Mouse (Mus musculus): ENCODE data around the gene Vnn3. TPM values are rescaled to one million over a fixed set of nuclear protein-coding genes. Genes with fewer than 3 reads are reported as not detected.

Vnn3 gene
- polyA plus RNA-seq (2014; fragmentation: Nextera tagmentation; extraction: Ambion mirVana), result 0.09 TPM in 1 of 2 replicates, not detected in the other

- H3K27ac ChIP-seq (ENCODE audit: low read depth, low read length), result no peak within 1 kb of the TSS
- no peak within 1 kb of the TSS for H3K4me3 ChIP-seq (ENCODE audit: low read depth, low read length)
- H3K4me2 ChIP-seq (replicated peaks; ENCODE audit: low read depth, low read length), result no peak within 1 kb of the TSS
- no peak for ATAC-seq (ENCODE audit: low FRiP score)
- no peaks in the 10 kb centered on the region for H3K4me1 ChIP-seq (replicated peaks; ENCODE audit: control insufficient read depth, insufficient read depth, low read length)
- no peaks in the 10 kb centered on the region for H3K9me3 ChIP-seq (ENCODE audit: control insufficient read depth, low read length)
- DNase-seq (ENCODE audit: low spot score), result no peak
- no peaks in the 10 kb centered on the region for H3K36me3 ChIP-seq (ENCODE audit: control insufficient read depth, insufficient read depth, low read length)
- WGBS, result 92% methylated on average over 4 of the region's 4 CpGs
- no peak within 1 kb of the TSS for H3K9ac ChIP-seq (ENCODE audit: low read depth, low read length)
- H3K27me3 ChIP-seq (ENCODE audit: control insufficient read depth, insufficient read depth, low read length), result no peaks in the 10 kb centered on the region
These were observed at the start of gene Vnn3 for GRCm38 (mm10) chr10:23851228-23851912. Vnn3 (plus strand) TSS chr10:23851462.

- Histone ChIP-seq H3K36me3 (ENCODE audit: control insufficient read depth, insufficient read depth, low read length) (no peaks in the 10 kb centered on the region; the same call in 1 of the 2 replicates), H3K9me3 (ENCODE audit: control insufficient read depth, low read length) (no peaks in the 10 kb centered on the region), H3K4me1 (replicated peaks; ENCODE audit: control insufficient read depth, insufficient read depth, low read length) (no peaks in the 10 kb centered on the region), H3K4me2 (replicated peaks; ENCODE audit: low read depth, low read length) (no peak overlapping the region), H3K4me3 (ENCODE audit: low read depth, low read length) (no peak overlapping the region), H3K27ac (ENCODE audit: low read depth, low read length) (no peak overlapping the region), H3K27me3 (ENCODE audit: control insufficient read depth, insufficient read depth, low read length) (no peaks in the 10 kb centered on the region), H3K9ac (ENCODE audit: low read depth, low read length) (no peak overlapping the region)
- DNase-seq (ENCODE audit: low spot score) (no peak), ATAC-seq (ENCODE audit: low FRiP score) (no peak)
- 68% methylated on average over 3 of the region's 3 CpGs for WGBS
These were observed 48.4 kb upstream of the Vnn3 start for GRCm38 (mm10) chr10:23802911-23803310.

- no peak overlapping the region for H3K4me3 ChIP-seq (ENCODE audit: low read depth, low read length)
- no peaks in the 10 kb centered on the region; the same call in 1 of the 2 replicates for H3K36me3 ChIP-seq (ENCODE audit: control insufficient read depth, insufficient read depth, low read length)
- WGBS, result 58% methylated on average over 3 of the region's 3 CpGs
- DNase-seq (ENCODE audit: low spot score) (no peak), ATAC-seq (ENCODE audit: low FRiP score) (no peak)
- no peak overlapping the region for H3K9ac ChIP-seq (ENCODE audit: low read depth, low read length)
- no peaks in the 10 kb centered on the region for H3K4me1 ChIP-seq (replicated peaks; ENCODE audit: control insufficient read depth, insufficient read depth, low read length)
- no peak overlapping the region for H3K27ac ChIP-seq (ENCODE audit: low read depth, low read length)
- H3K27me3 ChIP-seq (ENCODE audit: control insufficient read depth, insufficient read depth, low read length), result no peaks in the 10 kb centered on the region
- H3K4me2 ChIP-seq (replicated peaks; ENCODE audit: low read depth, low read length), result no peak overlapping the region
- H3K9me3 ChIP-seq (ENCODE audit: control insufficient read depth, low read length), result no peaks in the 10 kb centered on the region
These were observed 46.6 kb upstream of the Vnn3 start for GRCm38 (mm10) chr10:23804665-23805064.

GRCm38 (mm10) chr10:23806201-23806600, 45.1 kb upstream of the Vnn3 start:
- Histone ChIP-seq H3K9ac (ENCODE audit: low read depth, low read length) (no peak overlapping the region), H3K4me1 (replicated peaks; ENCODE audit: control insufficient read depth, insufficient read depth, low read length) (no peaks in the 10 kb centered on the region), H3K36me3 (ENCODE audit: control insufficient read depth, insufficient read depth, low read length) (no peaks in the 10 kb centered on the region), H3K9me3 (ENCODE audit: control insufficient read depth, low read length) (no peaks in the 10 kb centered on the region), H3K4me3 (ENCODE audit: low read depth, low read length) (no peak overlapping the region), H3K4me2 (replicated peaks; ENCODE audit: low read depth, low read length) (no peak overlapping the region), H3K27me3 (ENCODE audit: control insufficient read depth, insufficient read depth, low read length) (no peaks in the 10 kb centered on the region), H3K27ac (ENCODE audit: low read depth, low read length) (no peak overlapping the region)
- DNase-seq (ENCODE audit: low spot score) (no peak), ATAC-seq (ENCODE audit: low FRiP score) (no peak)
- WGBS, result 26% methylated on average over 4 of the region's 4 CpGs

GRCm38 (mm10) chr10:23811635-23812437, 39.4 kb upstream of the Vnn3 start:
- WGBS, result 81% methylated on average over 8 of the region's 12 CpGs
- no peaks in the 10 kb centered on the region for H3K27me3 ChIP-seq (ENCODE audit: control insufficient read depth, insufficient read depth, low read length)
- DNase-seq (ENCODE audit: low spot score) (peak; percentile 80), ATAC-seq (ENCODE audit: low FRiP score) (peak; percentile 29; the same call in 1 of the 2 replicates)
- H3K4me2 ChIP-seq (replicated peaks; ENCODE audit: low read depth, low read length), result no peak overlapping the region
- no peaks in the 10 kb centered on the region for H3K36me3 ChIP-seq (ENCODE audit: control insufficient read depth, insufficient read depth, low read length)
- H3K9ac ChIP-seq (ENCODE audit: low read depth, low read length), result no peak overlapping the region
- H3K4me3 ChIP-seq (ENCODE audit: low read depth, low read length), result no peak overlapping the region
- no peak overlapping the region for H3K27ac ChIP-seq (ENCODE audit: low read depth, low read length)
- H3K4me1 ChIP-seq (replicated peaks; ENCODE audit: control insufficient read depth, insufficient read depth, low read length), result no peaks in the 10 kb centered on the region
- no peaks in the 10 kb centered on the region for H3K9me3 ChIP-seq (ENCODE audit: control insufficient read depth, low read length)

GRCm38 (mm10) chr10:23812438-23812759, 38.9 kb upstream of the Vnn3 start:
- no peaks in the 10 kb centered on the region for H3K9me3 ChIP-seq (ENCODE audit: control insufficient read depth, low read length)
- H3K27ac ChIP-seq (ENCODE audit: low read depth, low read length), result no peak overlapping the region
- DNase-seq (ENCODE audit: low spot score), result no peak
- H3K36me3 ChIP-seq (ENCODE audit: control insufficient read depth, insufficient read depth, low read length), result no peaks in the 10 kb centered on the region
- no peak overlapping the region for H3K4me2 ChIP-seq (replicated peaks; ENCODE audit: low read depth, low read length)
- H3K4me3 ChIP-seq (ENCODE audit: low read depth, low read length), result no peak overlapping the region
- H3K27me3 ChIP-seq (ENCODE audit: control insufficient read depth, insufficient read depth, low read length), result no peaks in the 10 kb centered on the region
- H3K9ac ChIP-seq (ENCODE audit: low read depth, low read length), result no peak overlapping the region
- peak; percentile 15; the same call in 1 of the 2 replicates for ATAC-seq (ENCODE audit: low FRiP score)
- H3K4me1 ChIP-seq (replicated peaks; ENCODE audit: control insufficient read depth, insufficient read depth, low read length), result no peaks in the 10 kb centered on the region

- Histone ChIP-seq H3K27me3 (ENCODE audit: control insufficient read depth, insufficient read depth, low read length) (no peaks in the 10 kb centered on the region), H3K27ac (ENCODE audit: low read depth, low read length) (no peak overlapping the region), H3K4me2 (replicated peaks; ENCODE audit: low read depth, low read length) (no peak overlapping the region), H3K4me1 (replicated peaks; ENCODE audit: control insufficient read depth, insufficient read depth, low read length) (no peaks in the 10 kb centered on the region), H3K9me3 (ENCODE audit: control insufficient read depth, low read length) (no peaks in the 10 kb centered on the region), H3K36me3 (ENCODE audit: control insufficient read depth, insufficient read depth, low read length) (no peaks in the 10 kb centered on the region), H3K4me3 (ENCODE audit: low read depth, low read length) (no peak overlapping the region), H3K9ac (ENCODE audit: low read depth, low read length) (no peak overlapping the region)
- DNase-seq (ENCODE audit: low spot score) (peak; percentile 16), ATAC-seq (ENCODE audit: low FRiP score) (peak; percentile 66)
- 56% methylated on average over 11 of the region's 11 CpGs for WGBS
These were observed 38.2 kb upstream of the Vnn3 start for GRCm38 (mm10) chr10:23812852-23813766.

- 75% methylated on average over 1 of the region's 1 CpGs for WGBS
- Histone ChIP-seq H3K27me3 (ENCODE audit: control insufficient read depth, insufficient read depth, low read length) (no peaks in the 10 kb centered on the region), H3K9me3 (ENCODE audit: control insufficient read depth, low read length) (no peaks in the 10 kb centered on the region), H3K27ac (ENCODE audit: low read depth, low read length) (no peak overlapping the region), H3K4me3 (ENCODE audit: low read depth, low read length) (no peak overlapping the region), H3K9ac (ENCODE audit: low read depth, low read length) (no peak overlapping the region), H3K4me1 (replicated peaks; ENCODE audit: control insufficient read depth, insufficient read depth, low read length) (no peaks in the 10 kb centered on the region), H3K4me2 (replicated peaks; ENCODE audit: low read depth, low read length) (no peak overlapping the region), H3K36me3 (ENCODE audit: control insufficient read depth, insufficient read depth, low read length) (no peaks in the 10 kb centered on the region)
- peak; percentile 84 for DNase-seq (ENCODE audit: low spot score)
- ATAC-seq (ENCODE audit: low FRiP score), result peak; percentile 17; the same call in 1 of the 2 replicates
These were observed 36.1 kb upstream of the Vnn3 start for GRCm38 (mm10) chr10:23815168-23815567.

Data from hindbrain, embryonic 11.5 days (tissue).